Mouse (Mus musculus) urinary bladder, adult 2 months (tissue): ENCODE measurements around the gene Zdhhc5. TPM values are rescaled to one million over a fixed set of nuclear protein-coding genes. Genes with fewer than 3 reads are reported as not detected.
A peak's percentile ranks its signal among the peaks of the same experiment; 100 is the strongest.
"Not testable (repeated sequence)": the region's sequence is repeated elsewhere in the genome, so short reads cannot be mapped to it uniquely, and the experiment has no call there.

Source experiments
- DNase-seq: peaks from one replicate; pipeline ENCODE4 v3.0.0; 2022; ENCODE audit warnings: low spot score
- polyA plus RNA-seq: library from polyadenylated mRNA; depleted of rRNA; stranded (reverse); fragments of >200 nt; gene quantifications from 2 replicates; pipeline ENCODE4 v1.2.3, GENCODE M21; 2012

The Zdhhc5 gene
- polyA plus RNA-seq, 1 experiment: 41.3 TPM

GRCm38 (mm10) chr2:84734919-84735318 is 19.9 kb upstream of the Zdhhc5 start:
- no peak for DNase-seq

GRCm38 (mm10) chr2:84734351-84734864 is 19.4 kb upstream of the Zdhhc5 start:
- no peak for DNase-seq

- DNase-seq: no peak
These were observed 18.8 kb upstream of the Zdhhc5 start, which contains the start of gene Ypel4 for GRCm38 (mm10) chr2:84733579-84734300. Ypel4 (plus strand) TSS chr2:84734058.

GRCm38 (mm10) chr2:84732394-84732793 is 17.4 kb upstream of the Zdhhc5 start:
- DNase-seq: no peak

- DNase-seq: no peak
These were observed 16.2 kb upstream of the Zdhhc5 start for GRCm38 (mm10) chr2:84731206-84731605.

- DNase-seq: not testable (repeated sequence)
These were observed 13.2 kb upstream of the Zdhhc5 start for GRCm38 (mm10) chr2:84728191-84728590.

GRCm38 (mm10) chr2:84727172-84727858 is 12.3 kb upstream of the Zdhhc5 start, which contains the start of gene Clp1:
Clp1 (minus strand) TSS chr2:84727350.
- DNase-seq: peak; percentile 82

- no peak for DNase-seq
These were observed 11.7 kb upstream of the Zdhhc5 start for GRCm38 (mm10) chr2:84726716-84727115.

GRCm38 (mm10) chr2:84725770-84726169 is 10.8 kb upstream of the Zdhhc5 start:
- DNase-seq: no peak

- no peak for DNase-seq
These were observed 8.9 kb upstream of the Zdhhc5 start for GRCm38 (mm10) chr2:84723856-84724255.

- no peak for DNase-seq
These were observed 6.2 kb upstream of the Zdhhc5 start for GRCm38 (mm10) chr2:84721182-84721581.

GRCm38 (mm10) chr2:84720718-84721117 is 5.7 kb upstream of the Zdhhc5 start:
- DNase-seq: no peak

- DNase-seq: no peak
These were observed 2.4 kb upstream of the Zdhhc5 start for GRCm38 (mm10) chr2:84717357-84717756.

- no peak for DNase-seq
These were observed 1.7 kb upstream of the Zdhhc5 start for GRCm38 (mm10) chr2:84716423-84717355.

- DNase-seq: peak; percentile 63
These were observed 782 bp upstream of the Zdhhc5 start for GRCm38 (mm10) chr2:84715562-84716361.

GRCm38 (mm10) chr2:84714422-84714810 is 564 bp downstream of the Zdhhc5 start:
- no peak for DNase-seq

GRCm38 (mm10) chr2:84711898-84712297 is 3.1 kb downstream of the Zdhhc5 start:
- DNase-seq: no peak

GRCm38 (mm10) chr2:84707523-84707922 is 7.5 kb downstream of the Zdhhc5 start:
- DNase-seq: no peak

GRCm38 (mm10) chr2:84705295-84705694 is 9.7 kb downstream of the Zdhhc5 start:
- no peak for DNase-seq

- DNase-seq: no peak
These were observed 10.7 kb downstream of the Zdhhc5 start for GRCm38 (mm10) chr2:84704329-84704728.

- no peak for DNase-seq
These were observed 11.5 kb downstream of the Zdhhc5 start for GRCm38 (mm10) chr2:84703497-84703896.
